Mouse (Mus musculus): ENCODE data around the gene Klhl29. TPM values are rescaled to one million over a fixed set of nuclear protein-coding genes. Genes with fewer than 3 reads are reported as not detected.

Gene Klhl29
- total and polyA plus RNA-seq, 2 experiments from 2014 or later, result 2.7 to 8.2 TPM

GRCm38 (mm10) chr12:5147346-5148035, 228.0 kb downstream of the Klhl29 start:
- WGBS, result 74% methylated on average over 5 of the region's 5 CpGs
- TF ChIP-seq CTCF (IDR thresholded peaks at IDR 0.05; ENCODE audit: low read depth), result no peak
- no peaks in the 10 kb centered on the region for H3K9me3 ChIP-seq (ENCODE audit: low read length)

GRCm38 (mm10) chr12:5143903-5144781, 231.3 kb downstream of the Klhl29 start:
- Histone ChIP-seq H3K9me3 (ENCODE audit: low read length) (no peaks in the 10 kb centered on the region), H3K9ac (no peak overlapping the region)
- peak; percentile 29; the same call in 1 of the 2 replicates for ATAC-seq

More at GRCm38 (mm10) chr12:5147346-5148035, 228.0 kb downstream of the Klhl29 start:
- Histone ChIP-seq H3K9ac (no peak overlapping the region), H3K27me3 (ENCODE audit: insufficient read depth, low read length) (no peaks in the 10 kb centered on the region), H3K4me3 (ENCODE audit: low read depth, low read length) (no peak overlapping the region), H3K27ac (ENCODE audit: low read depth, low read length) (no peak overlapping the region), H3K4me1 (ENCODE audit: insufficient read depth) (peaks cover 7% of the 10 kb centered on the region; the same call in 1 of the 2 replicates), H3K36me3 (ENCODE audit: insufficient read depth) (no peaks in the 10 kb centered on the region), H3K4me2 (ENCODE audit: low read depth) (no peak overlapping the region)
- DNase-seq (no peak), ATAC-seq (no peak)

GRCm38 (mm10) chr12:5143224-5143623, 232.3 kb downstream of the Klhl29 start:
- H3K27me3 ChIP-seq (ENCODE audit: insufficient read depth, low read length), result no peaks in the 10 kb centered on the region
- no peak overlapping the region for H3K27ac ChIP-seq (ENCODE audit: low read depth, low read length)
- H3K9ac ChIP-seq, result no peak overlapping the region
- H3K4me3 ChIP-seq (ENCODE audit: low read depth, low read length), result no peak overlapping the region
- peaks cover 6% of the 10 kb centered on the region; the same call in 1 of the 2 replicates for H3K36me3 ChIP-seq (ENCODE audit: insufficient read depth)
- no peaks in the 10 kb centered on the region for H3K9me3 ChIP-seq (ENCODE audit: low read length)
- H3K4me1 ChIP-seq (ENCODE audit: insufficient read depth), result peaks cover 7% of the 10 kb centered on the region; the same call in 1 of the 2 replicates
- ATAC-seq (no peak), DNase-seq (no peak)
- 55% methylated on average over 5 of the region's 5 CpGs for WGBS
- no peak overlapping the region for H3K4me2 ChIP-seq (ENCODE audit: low read depth)
- no peak for TF ChIP-seq CTCF (IDR thresholded peaks at IDR 0.05; ENCODE audit: low read depth)

More at GRCm38 (mm10) chr12:5143903-5144781, 231.3 kb downstream of the Klhl29 start:
- Histone ChIP-seq H3K4me2 (ENCODE audit: low read depth) (no peak overlapping the region), H3K4me1 (ENCODE audit: insufficient read depth) (peaks cover 7% of the 10 kb centered on the region; the same call in 1 of the 2 replicates), H3K27ac (ENCODE audit: low read depth, low read length) (peak overlapping the region; percentile 23; the same call in 1 of the 2 replicates), H3K4me3 (ENCODE audit: low read depth, low read length) (no peak overlapping the region), H3K27me3 (ENCODE audit: insufficient read depth, low read length) (no peaks in the 10 kb centered on the region), H3K36me3 (ENCODE audit: insufficient read depth) (peaks cover 6% of the 10 kb centered on the region; the same call in 1 of the 2 replicates)
- WGBS, result 17% methylated on average over 5 of the region's 5 CpGs
- no peak for DNase-seq
- no peak for TF ChIP-seq CTCF (IDR thresholded peaks at IDR 0.05; ENCODE audit: low read depth)

- ATAC-seq (peak; percentile 77), DNase-seq (peak; percentile 89)
- H3K4me1 ChIP-seq (ENCODE audit: insufficient read depth), result peaks cover 7% of the 10 kb centered on the region; the same call in 1 of the 2 replicates
- 12% methylated on average over 3 of the region's 3 CpGs for WGBS
- peaks cover 6% of the 10 kb centered on the region; the same call in 1 of the 2 replicates for H3K36me3 ChIP-seq (ENCODE audit: insufficient read depth)
- no peak overlapping the region for H3K4me3 ChIP-seq (ENCODE audit: low read depth, low read length)
- no peak overlapping the region for H3K9ac ChIP-seq
- TF ChIP-seq CTCF (IDR thresholded peaks at IDR 0.05; ENCODE audit: low read depth), result peak; percentile 87
- H3K4me2 ChIP-seq (ENCODE audit: low read depth), result no peak overlapping the region
- no peaks in the 10 kb centered on the region for H3K27me3 ChIP-seq (ENCODE audit: insufficient read depth, low read length)
- no peak overlapping the region for H3K27ac ChIP-seq (ENCODE audit: low read depth, low read length)
- H3K9me3 ChIP-seq (ENCODE audit: low read length), result no peaks in the 10 kb centered on the region
Observed at GRCm38 (mm10) chr12:5142776-5143175, 232.7 kb downstream of the Klhl29 start.

GRCm38 (mm10) chr12:5141040-5141439, 234.4 kb downstream of the Klhl29 start:
- no peaks in the 10 kb centered on the region for H3K27me3 ChIP-seq (ENCODE audit: insufficient read depth, low read length)
- ATAC-seq (no peak), DNase-seq (peak; percentile 42)
- TF ChIP-seq CTCF (IDR thresholded peaks at IDR 0.05; ENCODE audit: low read depth), result peak; percentile 73
- no peaks in the 10 kb centered on the region for H3K9me3 ChIP-seq (ENCODE audit: low read length)
- H3K4me3 ChIP-seq (ENCODE audit: low read depth, low read length), result no peak overlapping the region
- peaks cover 7% of the 10 kb centered on the region; the same call in 1 of the 2 replicates for H3K4me1 ChIP-seq (ENCODE audit: insufficient read depth)
- peaks cover 16% of the 10 kb centered on the region for H3K36me3 ChIP-seq (ENCODE audit: insufficient read depth)
- no peak overlapping the region for H3K27ac ChIP-seq (ENCODE audit: low read depth, low read length)
- WGBS, result 73% methylated on average over 4 of the region's 4 CpGs
- no peak overlapping the region for H3K4me2 ChIP-seq (ENCODE audit: low read depth)
- H3K9ac ChIP-seq, result no peak overlapping the region

GRCm38 (mm10) chr12:5139302-5139701, 236.2 kb downstream of the Klhl29 start:
- no peak for TF ChIP-seq CTCF (IDR thresholded peaks at IDR 0.05; ENCODE audit: low read depth)
- Histone ChIP-seq H3K4me2 (ENCODE audit: low read depth) (no peak overlapping the region), H3K36me3 (ENCODE audit: insufficient read depth) (peaks cover 16% of the 10 kb centered on the region), H3K27ac (ENCODE audit: low read depth, low read length) (no peak overlapping the region), H3K4me1 (ENCODE audit: insufficient read depth) (peaks cover 4% of the 10 kb centered on the region; the same call in 1 of the 2 replicates), H3K9me3 (ENCODE audit: low read length) (no peaks in the 10 kb centered on the region), H3K9ac (no peak overlapping the region), H3K4me3 (ENCODE audit: low read depth, low read length) (no peak overlapping the region), H3K27me3 (ENCODE audit: insufficient read depth, low read length) (no peaks in the 10 kb centered on the region)
- ATAC-seq (no peak), DNase-seq (no peak)
- 60% methylated on average over 4 of the region's 4 CpGs for WGBS

Data from forebrain, postnatal 0 days (tissue).